Mouse (Mus musculus): Measurements from ENCODE around the gene Fam161b.

GRCm38 (mm10) chr12:84316006-84316405, 45.6 kb downstream of the Fam161b start:
- TF ChIP-seq CTCF (IDR thresholded peaks at IDR 0.05; ENCODE audit: insufficient read depth, low read depth, low read length), result no peak
- TF ChIP-seq POLR2A (IDR thresholded peaks at IDR 0.05; ENCODE audit: insufficient read depth, low read depth, low read length), result no peak
